Mouse (Mus musculus) urinary bladder, adult 2 months (tissue): ENCODE results near the gene Paqr4. TPM values are rescaled to one million over a fixed set of nuclear protein-coding genes. Genes with fewer than 3 reads are reported as not detected.
"Not testable (repeated sequence)": the region's sequence is repeated elsewhere in the genome, so short reads cannot be mapped to it uniquely, and the experiment has no call there.

Experiments
- DNase-seq: peaks from one replicate; pipeline ENCODE4 v3.0.0; 2022; ENCODE audit warnings: low spot score
- polyA plus RNA-seq: library from polyadenylated mRNA; depleted of rRNA; stranded (reverse); fragments of >200 nt; gene quantifications from 2 replicates; pipeline ENCODE4 v1.2.3, GENCODE M21; 2012; rRNA removed

The Paqr4 gene
- 12.8 and 13.0 TPM in 2 replicates for polyA plus RNA-seq

GRCm38 (mm10) chr17:23740598-23741021 lies at the start of gene Paqr4:
Paqr4 (minus strand) TSS chr17:23740867.
- no peak for DNase-seq

DNA sequence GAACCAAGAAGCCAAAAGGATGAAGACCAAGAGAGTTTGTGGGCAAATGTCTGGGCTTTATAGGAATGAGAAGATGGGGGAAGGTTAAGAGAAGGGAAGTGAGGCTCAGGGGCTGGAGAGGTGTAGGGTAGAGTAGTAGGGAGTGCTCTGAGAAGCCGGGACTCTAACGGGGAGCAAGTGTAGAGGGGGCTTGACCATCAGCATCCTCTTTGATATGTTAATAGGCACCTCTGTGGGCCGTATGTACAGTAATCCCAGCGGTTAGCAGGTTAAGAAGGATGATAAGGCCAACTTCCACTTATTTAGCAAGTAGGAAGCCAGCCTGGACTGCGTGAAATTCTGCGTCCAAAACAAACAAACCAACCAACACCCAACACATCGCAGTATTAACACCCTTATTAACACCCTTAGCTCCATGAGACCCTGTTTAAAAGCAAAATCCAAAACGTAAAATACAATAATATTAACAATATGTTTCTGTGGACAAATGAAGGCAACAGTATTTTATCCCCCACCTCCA lies 49.1 kb upstream of the Paqr4 start:
- no peak for DNase-seq

DNA sequence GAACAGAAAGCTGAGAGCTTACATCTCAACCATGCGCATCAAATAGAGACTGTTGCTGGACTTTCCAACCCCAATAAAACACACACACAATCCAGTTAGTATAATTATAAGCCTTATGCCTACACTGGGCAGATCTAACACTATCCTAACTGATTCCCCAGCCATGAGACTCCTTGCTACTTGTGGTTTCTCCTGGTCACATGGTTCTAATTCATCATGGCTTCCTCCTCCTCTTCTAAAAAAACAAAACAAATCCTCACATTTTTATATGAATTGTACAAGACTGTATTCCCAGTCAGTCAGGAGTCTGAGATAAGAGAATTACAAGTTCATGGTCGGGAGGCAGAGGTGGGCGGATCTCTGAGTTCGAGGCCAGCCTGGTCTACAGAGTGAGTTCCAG lies 48.3 kb upstream of the Paqr4 start:
- no peak for DNase-seq

DNA sequence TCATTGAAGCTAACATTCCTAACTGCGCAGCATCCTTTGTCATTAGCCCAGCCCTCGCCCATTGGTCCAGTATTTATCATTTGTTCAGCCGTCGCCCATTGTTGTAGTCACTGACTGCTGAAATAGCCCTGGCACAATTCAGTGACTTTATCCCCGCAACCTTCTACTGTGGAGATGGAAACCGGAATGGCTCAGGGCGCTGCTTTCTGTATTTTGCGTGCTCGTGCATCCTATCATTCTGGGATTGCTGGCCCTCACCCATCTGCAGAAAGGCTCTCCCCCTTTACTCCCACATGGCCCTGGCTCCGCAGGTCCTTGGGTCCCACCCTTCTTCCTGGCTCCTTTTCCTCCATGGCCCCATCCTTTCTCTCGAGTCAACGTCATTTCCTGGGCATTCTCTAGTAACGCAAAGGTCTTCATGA lies 45.9 kb upstream of the Paqr4 start:
- no peak for DNase-seq

DNA sequence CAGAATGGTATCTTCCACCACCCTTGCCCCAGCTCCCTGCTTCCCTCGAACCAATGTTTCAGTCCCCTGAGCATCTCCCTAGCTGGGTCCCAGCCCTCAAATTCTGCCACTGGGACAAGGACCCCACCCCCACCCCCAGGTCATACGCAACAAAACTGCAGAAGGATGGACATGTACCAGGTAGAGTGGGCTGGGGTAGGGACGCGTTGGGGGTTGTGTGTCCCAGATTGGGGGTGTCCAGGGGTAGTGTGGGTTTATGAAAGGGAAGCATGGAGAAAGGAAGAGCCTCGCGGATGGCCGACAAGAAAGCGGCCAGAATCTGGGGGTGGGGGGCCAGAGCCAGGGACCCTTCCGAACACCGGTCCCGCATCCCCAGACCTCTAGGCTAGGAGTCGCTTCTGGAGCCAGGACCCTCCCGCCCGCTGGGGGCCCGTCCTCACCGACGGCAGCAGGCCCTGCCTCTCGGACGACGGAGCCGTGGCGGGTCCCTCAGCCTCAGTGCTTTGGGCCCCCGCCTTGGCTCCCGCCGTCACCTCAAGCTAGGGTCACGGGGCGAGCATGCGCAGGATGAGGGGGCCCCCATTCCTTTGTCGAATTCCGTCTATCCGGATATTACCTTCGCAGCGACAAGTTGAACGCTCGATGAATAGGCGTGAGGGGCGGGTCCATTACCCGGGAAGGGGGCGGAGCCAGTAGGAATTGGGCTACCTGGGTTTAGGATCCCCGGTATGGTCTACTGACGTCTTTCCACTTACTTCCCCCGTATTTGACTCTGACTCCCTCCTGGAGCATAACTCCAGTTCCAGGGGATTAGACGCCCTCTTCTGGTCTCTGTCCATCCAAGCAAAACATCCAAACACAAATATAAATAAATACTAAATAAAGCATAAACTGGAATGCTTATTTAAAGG lies 45.1 kb upstream of the Paqr4 start, which contains the start of gene Flywch2:
Gene Flywch2, minus strand, starts transcription at position 521 of the 911 bp plus-strand sequence.
- DNase-seq: peak; percentile 47

- DNase-seq: no peak
Observed at GRCm38 (mm10) chr17:23783352-23783751, 42.7 kb upstream of the Paqr4 start.

DNA sequence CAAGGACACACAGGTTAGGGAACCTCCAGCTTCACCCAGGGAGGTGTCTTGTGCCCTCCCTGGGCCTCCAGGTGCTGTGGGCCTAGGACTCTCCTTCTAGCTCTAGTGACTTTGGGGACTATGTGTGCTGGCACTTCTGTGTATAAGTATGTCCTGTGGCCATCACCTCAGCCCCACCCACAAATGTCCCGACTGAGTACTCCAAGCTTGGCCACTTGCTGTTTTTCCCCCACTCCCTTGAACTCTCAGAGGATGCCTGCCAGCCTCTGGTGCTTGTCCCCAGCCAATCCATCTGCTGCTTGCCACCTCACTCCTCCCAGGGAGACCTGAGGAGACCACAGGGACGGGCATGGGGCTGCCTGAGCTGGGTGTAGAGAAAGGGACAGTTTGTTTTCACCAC lies 37.8 kb upstream of the Paqr4 start:
- no peak for DNase-seq

DNA sequence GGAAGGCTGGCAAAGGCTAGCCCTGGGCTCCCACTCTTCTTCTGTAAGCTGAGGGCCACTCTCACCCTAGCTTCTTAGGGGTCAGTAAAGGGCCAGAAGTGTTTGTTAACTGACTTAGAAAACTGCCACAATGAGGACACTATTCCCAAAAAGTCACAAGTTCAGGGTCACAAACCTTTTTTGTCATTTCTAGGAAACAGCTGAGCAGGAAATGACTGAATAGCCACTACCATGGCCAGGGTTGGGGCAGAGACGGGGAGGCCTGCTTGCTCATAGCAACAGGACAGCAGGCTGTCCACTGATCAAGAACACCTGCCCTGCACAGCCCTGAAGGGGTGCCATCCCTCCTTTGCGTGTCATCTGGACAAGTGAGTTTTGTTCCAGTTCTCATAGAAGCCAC lies 36.5 kb upstream of the Paqr4 start:
- DNase-seq: no peak

GRCm38 (mm10) chr17:23776216-23776615 lies 35.5 kb upstream of the Paqr4 start:
- no peak for DNase-seq

GRCm38 (mm10) chr17:23774090-23774489 lies 33.4 kb upstream of the Paqr4 start:
- DNase-seq: peak; percentile 64

GRCm38 (mm10) chr17:23773676-23774075 lies 33.0 kb upstream of the Paqr4 start:
- no peak for DNase-seq

DNA sequence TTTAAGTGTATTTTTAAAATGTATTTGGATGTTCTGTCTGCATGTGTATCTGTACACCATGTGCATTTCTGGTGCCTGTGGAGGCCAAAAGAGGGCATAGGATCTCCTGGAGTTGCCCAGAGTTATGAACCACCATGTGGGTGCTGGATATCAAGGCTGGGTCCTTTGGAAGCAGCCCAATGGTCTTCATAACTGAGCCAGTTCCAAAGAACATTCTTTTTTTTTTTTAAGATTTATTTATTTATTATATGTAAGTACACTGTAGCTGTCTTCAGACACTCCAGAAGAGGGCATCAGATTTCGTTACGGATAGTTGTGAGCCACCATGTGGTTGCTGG lies 31.5 kb upstream of the Paqr4 start:
- DNase-seq: not testable (repeated sequence)

- DNase-seq: peak; percentile 93
Observed at GRCm38 (mm10) chr17:23771284-23772218, 30.9 kb upstream of the Paqr4 start, which contains the start of gene Flywch1. Flywch1 (minus strand) TSS chr17:23771602.

- DNase-seq: no peak
Observed at GRCm38 (mm10) chr17:23770896-23771283, 30.2 kb upstream of the Paqr4 start.

DNA sequence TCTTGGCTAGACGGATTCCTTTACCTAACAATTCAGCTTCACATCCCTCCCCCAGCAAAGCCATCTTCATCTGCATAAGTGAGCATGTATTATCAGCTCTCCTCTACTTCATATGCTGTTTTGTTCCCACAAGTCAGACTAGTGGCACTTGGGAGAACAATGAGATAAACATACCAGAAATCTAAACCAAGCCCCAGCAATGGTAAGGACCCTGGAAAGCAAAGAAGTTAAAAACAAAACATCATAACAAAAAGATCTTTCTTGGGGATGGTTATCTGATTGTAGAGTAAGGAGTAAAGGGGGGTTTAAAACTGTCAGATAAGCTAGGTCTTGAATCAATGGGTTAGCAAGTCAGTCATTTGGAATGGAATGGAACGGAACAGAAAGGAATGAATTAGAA lies 29.8 kb upstream of the Paqr4 start:
- no peak for DNase-seq

DNA sequence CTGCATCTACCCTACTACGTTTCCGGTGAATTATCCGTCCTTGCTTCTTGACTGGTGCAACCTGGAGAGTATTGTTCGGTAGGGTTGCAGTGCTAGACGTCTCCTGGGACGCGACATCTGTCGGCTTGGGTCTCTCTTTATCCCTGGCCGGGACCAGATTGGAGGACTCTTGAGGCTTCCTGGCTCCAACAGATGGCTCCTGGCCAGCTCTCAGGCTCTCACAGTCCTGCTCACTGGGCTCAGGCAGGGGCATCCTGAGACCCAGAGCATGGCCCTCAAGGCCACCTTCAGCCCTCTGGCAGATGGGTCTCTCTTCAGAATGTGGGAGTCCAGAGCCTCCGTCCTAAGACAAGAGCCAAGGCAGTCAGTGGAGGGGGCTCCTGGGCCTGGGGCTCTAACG lies 22.3 kb upstream of the Paqr4 start:
- DNase-seq: no peak

DNA sequence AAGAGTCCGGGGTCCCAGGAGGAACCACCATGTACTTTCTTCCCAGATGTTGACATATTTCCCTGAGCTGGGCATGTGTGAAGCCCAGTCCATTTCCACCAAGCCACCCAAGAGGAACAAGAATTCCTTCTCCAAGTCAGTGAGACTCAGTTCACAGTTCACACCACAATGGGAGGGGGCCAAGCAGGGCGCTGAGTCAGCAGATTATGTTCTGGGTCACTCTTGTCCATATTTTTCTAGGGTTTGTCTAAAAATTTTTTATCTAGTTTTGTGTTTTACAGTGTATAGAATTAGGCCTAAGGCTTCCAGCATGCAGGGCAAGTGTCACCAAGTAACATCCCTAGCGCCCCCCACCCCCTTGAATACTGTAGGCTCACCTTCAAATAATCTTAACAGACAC lies 20.5 kb upstream of the Paqr4 start:
- no peak for DNase-seq

- no peak for DNase-seq
Observed at GRCm38 (mm10) chr17:23760231-23760630, 19.6 kb upstream of the Paqr4 start.

- DNase-seq: no peak
Observed at GRCm38 (mm10) chr17:23758801-23759200, 18.1 kb upstream of the Paqr4 start.

- DNase-seq: no peak
Observed at GRCm38 (mm10) chr17:23757581-23757980, 16.9 kb upstream of the Paqr4 start.

GRCm38 (mm10) chr17:23755689-23756088 lies 15.0 kb upstream of the Paqr4 start:
- no peak for DNase-seq
